Mouse (Mus musculus): ENCODE results near the gene Zswim3. TPM values are rescaled to one million over a fixed set of nuclear protein-coding genes. Genes with fewer than 3 reads are reported as not detected.
"Not testable (repeated sequence)": the region's sequence is repeated elsewhere in the genome, so short reads cannot be mapped to it uniquely, and the experiment has no call there.

Zswim3 gene
- total and polyA plus RNA-seq, 2 experiments from 2014 or later: 5.2 to 6.7 TPM

DNA sequence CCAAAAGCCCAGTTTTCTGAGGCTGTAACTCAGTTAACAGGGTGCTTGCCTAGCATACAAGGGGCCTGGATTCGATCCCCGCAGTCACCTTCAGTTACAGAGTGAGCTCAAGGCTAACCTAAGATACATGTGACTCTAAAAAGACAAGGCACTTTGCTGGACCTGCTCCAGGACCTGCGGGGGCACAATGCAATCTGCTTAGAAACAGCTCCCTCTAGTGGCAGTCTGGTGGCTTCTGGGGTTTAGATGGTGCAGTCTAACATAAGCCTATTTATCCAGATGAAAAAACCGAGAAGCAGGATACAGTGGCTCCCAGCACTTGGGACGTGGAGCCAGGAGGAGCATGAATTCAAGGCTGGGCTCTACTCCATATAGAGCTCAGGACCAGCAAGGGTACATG, 10.6 kb upstream of the Zswim3 start:
- H3K27ac ChIP-seq (ENCODE audit: low read depth, low read length): no peak overlapping the region
- peaks cover 63% of the 10 kb centered on the region for H3K36me3 ChIP-seq (ENCODE audit: insufficient read depth)
- H3K9me3 ChIP-seq (ENCODE audit: low read length): no peaks in the 10 kb centered on the region
- no peak overlapping the region for H3K9ac ChIP-seq
- H3K4me1 ChIP-seq (ENCODE audit: insufficient read depth): no peaks in the 10 kb centered on the region
- no peaks in the 10 kb centered on the region for H3K27me3 ChIP-seq (ENCODE audit: insufficient read depth, low read length)
- H3K4me2 ChIP-seq (ENCODE audit: low read depth): no peak overlapping the region
- peak; percentile 87 for TF ChIP-seq CTCF (IDR thresholded peaks at IDR 0.05; ENCODE audit: low read depth)
- ATAC-seq (peak; percentile 57), DNase-seq (peak; percentile 88)
- no peak overlapping the region for H3K4me3 ChIP-seq (ENCODE audit: low read depth, low read length)
- WGBS: 29% methylated on average over 5 of the region's 5 CpGs

DNA sequence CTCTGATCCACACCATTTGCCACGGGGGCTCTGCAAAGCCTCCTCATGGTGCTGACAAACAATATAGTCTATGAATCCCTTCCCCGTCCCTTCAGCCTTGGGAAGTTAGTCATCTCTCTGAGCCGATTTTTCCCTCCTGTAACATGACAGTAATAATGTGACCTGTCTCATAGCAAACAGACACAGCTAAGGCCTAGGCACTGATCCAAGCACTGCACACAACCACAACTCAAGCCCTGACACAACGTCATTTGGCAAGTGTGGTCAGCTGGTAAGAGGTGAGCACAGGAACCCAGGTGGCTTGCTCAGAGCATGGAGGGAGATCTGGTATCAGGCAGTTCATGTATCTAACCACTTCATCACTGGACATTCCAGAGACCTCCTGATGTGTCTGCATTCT, 9.0 kb upstream of the Zswim3 start:
- H3K27ac ChIP-seq (ENCODE audit: low read depth, low read length): no peak overlapping the region
- H3K4me3 ChIP-seq (ENCODE audit: low read depth, low read length): no peak overlapping the region
- no peak overlapping the region for H3K9ac ChIP-seq
- TF ChIP-seq CTCF (IDR thresholded peaks at IDR 0.05; ENCODE audit: low read depth): no peak
- WGBS: 84% methylated on average over 4 of the region's 4 CpGs
- H3K27me3 ChIP-seq (ENCODE audit: insufficient read depth, low read length): no peaks in the 10 kb centered on the region
- H3K4me2 ChIP-seq (ENCODE audit: low read depth): no peak overlapping the region
- no peaks in the 10 kb centered on the region for H3K4me1 ChIP-seq (ENCODE audit: insufficient read depth)
- H3K36me3 ChIP-seq (ENCODE audit: insufficient read depth): peaks cover 68% of the 10 kb centered on the region
- H3K9me3 ChIP-seq (ENCODE audit: low read length): no peaks in the 10 kb centered on the region
- ATAC-seq: no peak
- no peak for DNase-seq

DNA sequence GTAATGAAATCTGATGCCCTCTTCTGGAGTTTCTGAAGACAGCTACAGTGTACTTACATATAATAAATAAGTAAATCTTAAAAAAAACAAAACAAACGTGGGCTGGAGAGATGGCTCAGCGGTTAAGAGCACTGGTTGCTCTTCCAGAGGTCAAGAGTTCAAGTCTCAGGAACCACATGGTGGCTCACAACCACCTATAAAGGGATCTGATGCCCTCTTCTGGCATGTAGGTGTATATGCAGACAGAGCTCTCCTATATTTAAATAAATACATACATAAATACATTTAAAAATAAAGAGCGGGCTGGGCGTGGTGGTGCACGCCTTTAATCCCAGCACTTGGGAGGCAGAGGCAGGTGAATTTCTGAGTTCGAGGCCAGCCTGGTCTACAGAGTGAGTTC, 6.3 kb upstream of the Zswim3 start:
- not testable (repeated sequence) for H3K4me2 ChIP-seq (ENCODE audit: low read depth); H3K9ac ChIP-seq; DNase-seq; ATAC-seq; H3K27ac ChIP-seq (ENCODE audit: low read depth, low read length); H3K4me1 ChIP-seq (ENCODE audit: insufficient read depth); H3K9me3 ChIP-seq (ENCODE audit: low read length); H3K4me3 ChIP-seq (ENCODE audit: low read depth, low read length); H3K27me3 ChIP-seq (ENCODE audit: insufficient read depth, low read length)
- WGBS: 87% methylated on average over 6 of the region's 6 CpGs
- H3K36me3 ChIP-seq (ENCODE audit: insufficient read depth): peaks cover 43% of the 10 kb centered on the region
- peak; percentile 34; the same call in 1 of the 2 replicates for TF ChIP-seq CTCF (IDR thresholded peaks at IDR 0.05; ENCODE audit: low read depth)

DNA sequence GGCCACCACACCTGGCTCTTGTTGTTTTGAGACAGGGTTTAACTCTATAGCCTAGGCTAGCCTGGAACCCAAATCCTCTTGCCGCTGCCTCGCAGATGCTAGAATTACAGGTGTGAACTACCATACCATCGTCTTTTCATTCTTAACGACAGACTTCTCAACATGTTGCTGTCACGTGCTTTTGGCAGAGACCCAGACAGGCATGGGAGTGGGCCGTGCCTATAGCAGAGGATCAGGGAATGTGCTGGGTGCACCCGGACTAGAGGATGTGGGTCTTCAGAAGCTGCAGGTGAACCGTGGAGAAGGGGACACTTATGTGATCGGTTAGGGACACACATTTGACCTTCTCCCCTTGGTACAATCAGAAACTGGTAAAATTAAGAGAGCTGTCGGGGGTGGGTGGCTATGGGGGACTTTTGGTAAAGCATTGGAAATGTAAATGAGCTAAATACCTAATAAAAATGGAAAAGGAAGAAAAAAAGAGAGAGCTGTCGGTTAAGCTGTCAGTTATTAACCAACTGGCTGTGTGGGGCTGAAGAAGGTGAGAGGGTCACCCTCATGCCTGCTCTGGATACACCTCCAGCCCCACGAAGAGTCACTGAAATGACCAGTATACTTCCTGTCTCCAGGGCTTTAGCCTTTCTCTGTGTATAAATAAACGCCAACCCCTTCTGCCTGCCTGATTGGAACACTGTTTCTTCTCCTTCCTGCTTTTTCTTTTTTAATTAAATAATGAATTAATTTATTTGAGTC, 4.5 kb upstream of the Zswim3 start:
- ATAC-seq (no peak), DNase-seq (no peak)
- no peak overlapping the region for H3K9ac ChIP-seq
- no peaks in the 10 kb centered on the region for H3K9me3 ChIP-seq (ENCODE audit: low read length)
- no peaks in the 10 kb centered on the region for H3K27me3 ChIP-seq (ENCODE audit: insufficient read depth, low read length)
- H3K4me2 ChIP-seq (ENCODE audit: low read depth): no peak overlapping the region
- H3K36me3 ChIP-seq (ENCODE audit: insufficient read depth): peaks cover 33% of the 10 kb centered on the region
- H3K4me1 ChIP-seq (ENCODE audit: insufficient read depth): 0 out of 2 replicates have a peak, but pooled peaks cover 4% of the 10 kb centered on the region
- 88% methylated on average over 13 of the region's 13 CpGs for WGBS
- no peak overlapping the region for H3K4me3 ChIP-seq (ENCODE audit: low read depth, low read length)
- no peak overlapping the region for H3K27ac ChIP-seq (ENCODE audit: low read depth, low read length)
- no peak for TF ChIP-seq CTCF (IDR thresholded peaks at IDR 0.05; ENCODE audit: low read depth)

DNA sequence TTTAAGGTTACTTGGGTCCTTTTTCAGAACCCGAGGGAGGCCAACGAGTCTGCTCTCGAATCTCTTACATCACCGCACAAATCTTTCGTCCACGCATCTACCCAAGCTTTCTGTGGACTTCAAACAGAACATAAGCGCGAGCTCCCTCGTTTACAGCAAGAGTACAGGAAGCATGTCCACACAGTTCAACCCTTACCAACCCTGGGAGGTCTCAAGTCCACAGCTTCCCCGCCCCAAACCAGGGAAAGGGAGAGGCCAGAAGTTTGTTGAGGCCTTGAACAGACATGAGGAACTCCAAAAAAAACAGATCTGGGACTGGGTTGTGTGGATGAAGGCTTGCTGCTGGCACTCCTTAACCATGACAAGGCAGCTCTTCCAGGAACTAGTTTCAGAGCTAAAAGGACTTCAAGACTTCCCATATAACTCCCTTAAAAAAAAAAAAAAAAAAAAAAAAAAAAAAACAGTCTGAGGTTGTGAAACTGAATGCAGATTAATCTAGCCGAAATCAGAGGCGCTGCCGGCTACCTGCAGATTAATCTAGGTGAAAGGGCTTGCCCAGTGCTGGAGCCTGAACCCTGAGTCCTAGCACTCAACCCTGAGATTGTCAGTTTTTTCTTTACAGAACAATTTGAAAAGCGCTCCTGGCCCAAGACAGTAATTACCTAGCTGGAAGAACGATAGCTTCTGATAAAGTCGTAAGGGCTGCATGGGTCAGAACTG, 1.5 kb upstream of the Zswim3 start:
- Histone ChIP-seq H3K9me3 (ENCODE audit: low read length) (no peaks in the 10 kb centered on the region), H3K4me2 (ENCODE audit: low read depth) (peak overlapping the region; percentile 60), H3K4me1 (ENCODE audit: insufficient read depth) (0 out of 2 replicates have a peak, but pooled peaks cover 4% of the 10 kb centered on the region), H3K9ac (peak overlapping the region; percentile 66; the same call in 1 of the 2 replicates), H3K27me3 (ENCODE audit: insufficient read depth, low read length) (no peaks in the 10 kb centered on the region), H3K4me3 (ENCODE audit: low read depth, low read length) (peak overlapping the region; percentile 53), H3K27ac (ENCODE audit: low read depth, low read length) (no peak overlapping the region), H3K36me3 (ENCODE audit: insufficient read depth) (peaks cover 15% of the 10 kb centered on the region)
- ATAC-seq (no peak), DNase-seq (no peak)
- 93% methylated on average over 16 of the region's 16 CpGs for WGBS
- TF ChIP-seq CTCF (IDR thresholded peaks at IDR 0.05; ENCODE audit: low read depth): no peak

DNA sequence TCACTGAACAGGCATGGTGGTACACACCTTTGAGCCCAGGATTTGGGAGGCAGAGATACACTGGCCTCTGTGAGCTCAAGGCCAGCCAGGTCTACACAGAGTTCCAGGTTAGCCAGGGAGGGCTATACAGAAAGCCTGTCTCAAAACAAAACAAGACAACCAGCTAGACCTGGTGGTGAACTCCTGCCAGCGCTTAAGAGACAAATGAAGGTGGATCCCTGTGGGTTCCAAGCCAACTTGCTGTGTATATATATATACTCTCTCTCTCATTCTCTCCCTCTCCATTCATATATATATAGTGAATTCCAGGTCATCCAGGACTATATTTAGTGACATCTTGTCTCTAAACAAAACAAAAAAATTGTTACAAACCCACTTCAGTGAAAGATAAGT, 981 bp upstream of the Zswim3 start:
- peak overlapping the region; percentile 85 for H3K27ac ChIP-seq (ENCODE audit: low read depth, low read length)
- no peak for TF ChIP-seq CTCF (IDR thresholded peaks at IDR 0.05; ENCODE audit: low read depth)
- ATAC-seq: no peak
- 52% methylated on average over 1 of the region's 1 CpGs for WGBS
- 0 out of 2 replicates have a peak, but pooled peaks cover 4% of the 10 kb centered on the region for H3K4me1 ChIP-seq (ENCODE audit: insufficient read depth)
- no peak for DNase-seq
- peaks cover 18% of the 10 kb centered on the region for H3K36me3 ChIP-seq (ENCODE audit: insufficient read depth)
- no peaks in the 10 kb centered on the region for H3K9me3 ChIP-seq (ENCODE audit: low read length)
- peak overlapping the region; percentile 53 for H3K4me3 ChIP-seq (ENCODE audit: low read depth, low read length)
- H3K9ac ChIP-seq: peak overlapping the region; percentile 66
- no peaks in the 10 kb centered on the region for H3K27me3 ChIP-seq (ENCODE audit: insufficient read depth, low read length)
- peak overlapping the region; percentile 60 for H3K4me2 ChIP-seq (ENCODE audit: low read depth)

DNA sequence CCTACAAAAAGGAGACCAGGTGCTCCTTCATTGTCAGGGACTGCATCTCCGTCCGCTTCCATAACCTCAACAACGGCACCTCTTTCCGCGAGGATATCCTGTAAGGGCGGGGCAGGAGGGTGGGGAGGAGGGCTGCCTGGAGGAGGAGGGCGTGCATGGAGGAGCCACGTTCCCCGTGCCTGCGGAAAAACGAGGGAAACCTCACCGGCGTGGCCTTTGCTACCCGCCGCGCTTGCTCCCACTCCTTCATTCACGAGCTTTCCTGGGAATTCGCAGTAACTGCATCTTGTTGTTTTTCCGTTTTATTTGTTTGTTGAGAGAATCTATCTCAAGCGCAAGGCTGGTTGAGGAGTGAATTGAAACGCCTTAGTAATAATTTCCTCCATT, 427 bp downstream of the Zswim3 start:
- Histone ChIP-seq H3K36me3 (ENCODE audit: insufficient read depth) (peaks cover 5% of the 10 kb centered on the region), H3K27me3 (ENCODE audit: insufficient read depth, low read length) (no peaks in the 10 kb centered on the region), H3K4me3 (ENCODE audit: low read depth, low read length) (peak overlapping the region; percentile 53), H3K4me1 (ENCODE audit: insufficient read depth) (0 out of 2 replicates have a peak, but pooled peaks cover 4% of the 10 kb centered on the region), H3K9ac (peak overlapping the region; percentile 71), H3K9me3 (ENCODE audit: low read length) (no peaks in the 10 kb centered on the region), H3K4me2 (ENCODE audit: low read depth) (peak overlapping the region; percentile 67), H3K27ac (ENCODE audit: low read depth, low read length) (peak overlapping the region; percentile 73)
- TF ChIP-seq CTCF (IDR thresholded peaks at IDR 0.05; ENCODE audit: low read depth): no peak
- peak; percentile 39 for ATAC-seq
- no peak for DNase-seq
- WGBS: under 1% methylated on average over 21 of the region's 21 CpGs
